Mouse (Mus musculus): ENCODE results near the gene Abca4. TPM values are rescaled to one million over a fixed set of nuclear protein-coding genes. Genes with fewer than 3 reads are reported as not detected.

Gene Abca4
- polyA plus RNA-seq, 1 experiment from 2014 or later: 1.5 TPM

DNA sequence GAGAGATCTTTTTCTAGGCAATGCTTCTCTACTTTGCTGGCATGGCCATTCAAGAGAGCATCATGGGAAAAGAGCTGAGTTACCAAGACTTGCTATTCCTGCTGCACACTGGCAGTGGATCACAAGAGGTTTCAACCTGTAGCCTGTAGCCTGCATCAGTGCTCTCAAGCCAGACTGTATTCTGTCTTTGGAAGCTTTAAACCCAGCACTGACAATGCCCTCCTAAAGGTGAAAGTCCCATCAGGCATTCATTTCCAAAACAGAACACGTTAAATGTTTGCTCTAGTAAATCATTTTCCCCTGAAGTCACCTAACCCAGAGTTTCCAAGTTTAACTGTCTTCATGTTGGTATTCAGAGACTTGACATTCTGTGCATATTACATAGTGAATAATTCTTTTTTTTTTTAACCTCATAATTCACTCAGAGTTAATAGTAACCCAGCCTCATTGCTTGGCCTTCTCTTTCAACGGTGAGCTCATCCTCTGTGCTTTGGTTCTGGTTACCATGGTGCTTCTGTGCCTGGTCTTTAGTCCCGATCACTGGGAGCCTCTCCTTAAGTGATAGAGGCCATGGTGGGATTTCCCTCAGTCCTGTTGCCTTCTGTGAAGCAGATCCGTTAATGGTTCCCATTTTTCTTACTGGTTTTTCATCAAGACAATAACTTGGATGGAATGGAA lies 152.5 kb downstream of the Abca4 start:
- H3K36me3 ChIP-seq: no peaks in the 10 kb centered on the region
- WGBS: 74% methylated on average over 4 of the region's 4 CpGs
- H3K9ac ChIP-seq: no peak overlapping the region
- H3K4me2 ChIP-seq: no peak overlapping the region
- H3K4me3 ChIP-seq: no peak overlapping the region
- no peaks in the 10 kb centered on the region for H3K9me3 ChIP-seq
- ATAC-seq (ENCODE audit: borderline replicate concordance, extremely low read depth, low FRiP score, low TSS enrichment): no peak
- no peak overlapping the region for H3K27ac ChIP-seq
- H3K4me1 ChIP-seq: peaks cover 15% of the 10 kb centered on the region
- H3K27me3 ChIP-seq: no peaks in the 10 kb centered on the region

DNA sequence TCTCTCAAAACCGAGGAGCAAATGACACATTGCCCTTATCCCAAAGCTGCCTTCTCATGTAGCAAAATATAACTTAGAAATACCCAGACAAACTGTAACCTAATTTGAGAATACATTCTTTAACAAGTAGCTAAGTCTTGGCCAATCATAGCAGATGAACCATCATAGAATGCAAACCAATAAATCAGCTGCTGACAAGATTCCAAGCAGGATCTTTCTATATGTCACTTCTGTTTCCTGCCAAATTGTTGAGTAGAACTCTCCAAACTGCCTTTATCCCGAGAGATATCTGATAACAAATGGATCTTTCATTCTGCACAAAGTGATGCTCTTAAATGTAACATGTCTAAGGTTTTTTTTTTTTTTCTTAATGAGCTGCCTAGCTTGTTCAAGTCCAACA lies 154.3 kb downstream of the Abca4 start:
- H3K9me3 ChIP-seq: no peaks in the 10 kb centered on the region
- peaks cover 11% of the 10 kb centered on the region for H3K4me1 ChIP-seq
- ATAC-seq (ENCODE audit: borderline replicate concordance, extremely low read depth, low FRiP score, low TSS enrichment): peak; percentile 52; the same call in 1 of the 2 replicates
- 38% methylated on average over 2 of the region's 2 CpGs for WGBS
- H3K27ac ChIP-seq: peak overlapping the region; percentile 91
- H3K36me3 ChIP-seq: no peaks in the 10 kb centered on the region
- H3K27me3 ChIP-seq: no peaks in the 10 kb centered on the region
- H3K4me2 ChIP-seq: no peak overlapping the region
- no peak overlapping the region for H3K4me3 ChIP-seq
- H3K9ac ChIP-seq: no peak overlapping the region

DNA sequence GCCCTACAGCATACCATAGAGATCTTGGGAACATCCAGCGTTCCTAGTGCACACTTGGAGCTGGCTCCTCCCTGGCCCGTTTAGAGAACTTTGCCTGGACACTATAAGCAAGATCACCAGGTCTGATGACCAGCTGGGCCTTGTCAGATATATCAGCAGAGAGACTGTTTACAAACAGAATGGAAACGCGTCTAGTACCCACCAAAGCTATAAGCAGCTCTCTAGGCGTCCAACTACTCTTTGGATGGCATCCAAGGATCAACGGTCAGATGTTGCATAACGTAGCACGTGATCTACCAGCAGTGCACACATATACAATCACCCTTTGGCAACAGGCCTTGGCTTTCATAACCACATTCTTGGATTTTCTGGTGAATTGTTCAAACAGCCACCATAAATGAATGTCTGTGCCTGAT lies 154.7 kb downstream of the Abca4 start:
- Histone ChIP-seq H3K4me3 (no peak overlapping the region), H3K27me3 (no peaks in the 10 kb centered on the region), H3K9ac (no peak overlapping the region), H3K36me3 (no peaks in the 10 kb centered on the region), H3K9me3 (no peaks in the 10 kb centered on the region), H3K27ac (peak overlapping the region; percentile 91), H3K4me1 (peaks cover 11% of the 10 kb centered on the region), H3K4me2 (no peak overlapping the region)
- peak; percentile 95 for ATAC-seq (ENCODE audit: borderline replicate concordance, extremely low read depth, low FRiP score, low TSS enrichment)
- WGBS: 23% methylated on average over 8 of the region's 8 CpGs

DNA sequence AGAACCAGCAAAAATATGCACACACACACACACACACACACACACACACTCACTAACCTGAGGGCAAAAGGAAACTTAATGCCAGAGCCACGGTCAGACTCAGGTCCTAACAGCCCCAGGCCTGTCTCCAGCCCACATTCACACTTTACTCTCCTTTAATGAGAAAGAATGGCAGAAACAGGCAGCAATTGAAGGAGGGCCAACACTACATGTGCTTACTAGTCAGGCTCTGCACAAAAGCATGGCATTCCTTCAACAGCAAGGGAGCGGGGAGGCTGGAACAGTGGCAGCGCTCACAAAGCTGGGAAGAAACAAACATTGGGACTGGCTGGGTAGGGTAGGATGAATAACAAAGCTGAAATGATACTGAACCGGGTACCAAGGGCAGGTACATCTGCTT lies 155.4 kb downstream of the Abca4 start:
- Histone ChIP-seq H3K36me3 (no peaks in the 10 kb centered on the region), H3K27me3 (no peaks in the 10 kb centered on the region), H3K27ac (peak overlapping the region; percentile 91), H3K9ac (no peak overlapping the region), H3K4me2 (no peak overlapping the region), H3K9me3 (no peaks in the 10 kb centered on the region), H3K4me1 (peaks cover 11% of the 10 kb centered on the region), H3K4me3 (no peak overlapping the region)
- no peak for ATAC-seq (ENCODE audit: borderline replicate concordance, extremely low read depth, low FRiP score, low TSS enrichment)
- 80% methylated on average over 4 of the region's 4 CpGs for WGBS

DNA sequence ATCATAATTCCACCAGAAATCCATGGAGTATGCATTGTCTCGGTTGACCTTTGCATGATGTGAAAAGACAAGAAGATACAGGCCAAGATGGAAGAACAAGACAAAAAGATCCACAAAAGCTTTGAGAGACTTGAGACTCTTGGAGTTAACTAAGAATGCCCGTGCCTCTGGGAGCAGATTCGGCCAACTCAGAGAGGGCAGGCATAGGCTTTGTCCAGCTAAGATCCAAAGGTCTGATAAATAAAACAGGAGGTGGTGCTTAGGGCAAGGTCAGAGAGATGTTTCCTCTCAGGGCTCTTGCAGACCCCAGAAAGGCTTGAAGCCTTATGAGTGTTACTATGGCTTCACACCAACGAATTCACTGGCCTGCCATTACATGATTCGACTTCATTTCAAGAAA lies 155.8 kb downstream of the Abca4 start:
- peak overlapping the region; percentile 91 for H3K27ac ChIP-seq
- no peaks in the 10 kb centered on the region for H3K36me3 ChIP-seq
- WGBS: 85% methylated on average over 5 of the region's 5 CpGs
- ATAC-seq (ENCODE audit: borderline replicate concordance, extremely low read depth, low FRiP score, low TSS enrichment): no peak
- H3K4me2 ChIP-seq: no peak overlapping the region
- H3K4me3 ChIP-seq: no peak overlapping the region
- H3K27me3 ChIP-seq: no peaks in the 10 kb centered on the region
- H3K9me3 ChIP-seq: no peaks in the 10 kb centered on the region
- no peak overlapping the region for H3K9ac ChIP-seq
- H3K4me1 ChIP-seq: peaks cover 11% of the 10 kb centered on the region

DNA sequence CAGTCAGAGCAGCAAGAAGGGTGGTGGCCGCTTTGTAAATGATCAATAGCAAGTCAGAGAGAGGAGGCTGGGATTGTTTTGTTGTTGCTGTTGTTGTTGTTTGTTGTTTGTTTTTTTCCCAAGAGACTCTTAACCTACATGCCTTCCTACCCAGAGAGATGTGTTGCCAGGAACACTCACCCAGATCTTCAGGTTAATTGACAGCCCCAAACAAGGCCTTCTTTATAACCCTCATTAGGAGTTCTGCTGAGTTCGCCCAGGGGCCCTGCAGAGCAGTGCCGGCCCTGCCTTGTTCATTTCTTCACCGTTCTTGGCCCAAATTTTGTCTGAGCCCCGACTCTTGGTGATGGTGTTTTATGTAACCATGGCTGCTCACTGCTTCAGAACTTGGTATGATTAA lies 156.2 kb downstream of the Abca4 start:
- Histone ChIP-seq H3K27ac (peak overlapping the region; percentile 91; the same call in 1 of the 2 replicates), H3K27me3 (no peaks in the 10 kb centered on the region), H3K9me3 (no peaks in the 10 kb centered on the region), H3K36me3 (no peaks in the 10 kb centered on the region), H3K4me1 (peaks cover 11% of the 10 kb centered on the region), H3K4me3 (no peak overlapping the region), H3K4me2 (no peak overlapping the region), H3K9ac (no peak overlapping the region)
- WGBS: 83% methylated on average over 5 of the region's 5 CpGs
- ATAC-seq (ENCODE audit: borderline replicate concordance, extremely low read depth, low FRiP score, low TSS enrichment): no peak

DNA sequence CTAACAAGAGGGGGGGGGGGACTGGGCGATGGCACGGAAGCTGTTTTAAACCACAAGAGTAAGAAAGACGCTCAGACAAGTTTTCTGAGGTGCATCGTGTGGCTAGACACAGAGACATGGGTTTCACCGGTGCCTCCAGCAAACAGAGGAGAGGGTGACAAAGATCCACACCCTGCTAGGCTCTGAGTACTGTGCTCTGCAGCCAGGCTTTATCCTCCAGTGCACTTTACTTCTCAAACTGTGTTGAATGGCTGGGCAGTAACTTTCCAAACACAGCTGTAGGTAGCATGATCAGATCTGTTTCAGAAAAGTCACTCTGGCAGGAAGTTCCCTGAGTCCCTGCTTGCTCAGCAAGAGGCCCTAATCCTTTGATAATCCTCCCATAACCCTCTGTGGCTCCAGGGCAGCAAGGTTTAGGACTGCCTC lies 158.1 kb downstream of the Abca4 start:
- Histone ChIP-seq H3K36me3 (no peaks in the 10 kb centered on the region), H3K9ac (no peak overlapping the region), H3K4me3 (no peak overlapping the region), H3K4me2 (no peak overlapping the region), H3K9me3 (no peaks in the 10 kb centered on the region), H3K27me3 (no peaks in the 10 kb centered on the region), H3K27ac (no peak overlapping the region), H3K4me1 (peaks cover 11% of the 10 kb centered on the region)
- ATAC-seq (ENCODE audit: borderline replicate concordance, extremely low read depth, low FRiP score, low TSS enrichment): no peak
- 28% methylated on average over 5 of the region's 5 CpGs for WGBS

DNA sequence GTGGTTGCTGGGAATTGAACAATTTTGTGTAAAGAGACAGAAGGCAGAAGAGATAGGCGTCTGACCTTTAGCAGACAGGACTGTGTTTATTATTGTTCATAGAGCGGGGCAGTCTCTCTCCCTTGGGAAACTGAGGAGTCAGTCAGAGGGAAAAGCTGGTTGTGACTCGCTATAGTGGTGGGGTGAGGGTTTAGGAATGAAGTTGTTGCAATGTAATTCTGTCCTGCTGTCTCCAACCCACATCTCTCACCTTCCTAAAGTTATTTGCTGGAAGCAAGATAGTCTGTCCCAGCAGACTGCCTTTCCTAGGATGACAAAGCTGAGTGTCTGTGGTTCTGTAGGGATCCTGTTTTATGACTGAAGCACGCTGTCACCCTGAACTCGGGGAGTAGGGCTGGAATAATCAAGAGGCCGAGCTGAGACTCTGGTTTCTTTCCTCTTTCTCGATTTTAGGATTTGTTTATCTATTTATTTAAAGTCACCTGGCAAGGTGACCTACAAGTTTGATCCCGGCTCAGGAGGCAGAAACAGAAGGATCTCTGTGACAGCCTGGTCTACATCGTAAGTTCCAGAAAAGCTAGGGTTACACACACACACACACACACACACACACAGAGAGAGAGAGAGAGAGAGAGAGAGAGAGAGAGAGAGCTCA lies 159.6 kb downstream of the Abca4 start:
- 63% methylated on average over 9 of the region's 9 CpGs for WGBS
- H3K36me3 ChIP-seq: no peaks in the 10 kb centered on the region
- H3K27ac ChIP-seq: no peak overlapping the region
- no peaks in the 10 kb centered on the region for H3K27me3 ChIP-seq
- H3K4me3 ChIP-seq: no peak overlapping the region
- no peak overlapping the region for H3K4me2 ChIP-seq
- H3K9ac ChIP-seq: no peak overlapping the region
- peaks cover 11% of the 10 kb centered on the region for H3K4me1 ChIP-seq
- no peaks in the 10 kb centered on the region for H3K9me3 ChIP-seq
- no peak for ATAC-seq (ENCODE audit: borderline replicate concordance, extremely low read depth, low FRiP score, low TSS enrichment)

DNA sequence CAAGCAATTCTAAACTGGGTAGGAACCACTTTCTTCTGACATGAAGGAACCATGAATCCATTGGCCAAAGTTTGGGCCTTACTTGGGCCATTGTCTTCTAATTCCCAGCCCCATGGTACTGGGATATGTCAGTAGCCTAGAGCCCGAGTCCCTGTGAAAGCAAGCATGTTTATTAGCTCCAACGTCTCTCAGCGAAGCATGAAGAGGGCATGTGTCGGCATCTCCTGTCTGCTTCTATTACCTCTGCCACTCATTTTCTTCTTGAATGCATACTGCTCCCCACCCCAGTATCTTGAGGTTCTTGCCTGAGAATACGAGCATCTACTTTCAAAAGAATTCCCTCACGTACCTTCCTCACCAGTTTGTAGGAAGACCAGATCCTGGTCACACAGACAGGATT lies 161.5 kb downstream of the Abca4 start:
- Histone ChIP-seq H3K36me3 (no peaks in the 10 kb centered on the region), H3K27ac (no peak overlapping the region), H3K4me1 (0 out of 2 replicates have a peak, but pooled peaks cover 5% of the 10 kb centered on the region), H3K4me2 (no peak overlapping the region), H3K9me3 (no peaks in the 10 kb centered on the region), H3K27me3 (no peaks in the 10 kb centered on the region), H3K4me3 (no peak overlapping the region), H3K9ac (no peak overlapping the region)
- ATAC-seq (ENCODE audit: borderline replicate concordance, extremely low read depth, low FRiP score, low TSS enrichment): no peak
- WGBS: 92% methylated on average over 6 of the region's 6 CpGs

DNA sequence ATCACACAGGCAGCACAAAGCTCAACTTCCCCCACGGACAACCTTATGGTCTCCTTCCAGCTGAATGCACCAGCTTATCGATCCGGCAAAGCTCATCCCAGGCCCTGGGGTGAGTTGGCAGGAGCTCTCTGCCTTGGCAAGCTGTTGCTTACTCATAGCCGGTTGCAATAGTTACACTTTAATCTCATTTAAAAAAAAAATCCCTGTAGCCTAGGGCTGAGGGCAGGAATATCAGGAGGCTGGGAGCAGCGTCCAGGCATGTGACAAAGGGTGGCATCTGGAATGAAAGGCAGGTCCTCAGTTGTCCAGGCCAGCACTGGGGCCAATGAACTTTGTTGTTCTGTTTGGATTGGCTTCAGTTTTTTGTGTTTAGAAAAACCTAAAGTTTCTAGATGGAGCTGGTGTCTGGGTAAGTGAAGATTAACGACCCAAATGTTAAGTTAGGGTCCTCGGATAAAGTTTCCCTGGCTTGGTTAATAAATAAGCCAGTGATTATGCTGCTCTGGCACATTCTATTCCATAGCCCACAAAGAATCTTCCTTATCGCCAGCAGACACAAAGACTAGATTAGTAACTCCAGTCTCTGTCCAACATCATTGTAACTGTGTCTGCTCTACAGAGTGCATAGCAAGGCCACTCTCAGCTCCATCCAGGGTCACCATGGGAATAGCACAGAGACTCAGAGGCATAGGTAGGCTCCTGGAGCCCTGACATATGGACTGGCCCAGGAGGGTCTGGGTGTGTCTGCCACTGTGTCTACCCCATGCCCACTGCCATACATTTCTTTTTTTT lies 162.2 kb downstream of the Abca4 start:
- Histone ChIP-seq H3K9me3 (no peaks in the 10 kb centered on the region), H3K9ac (no peak overlapping the region), H3K4me2 (no peak overlapping the region), H3K36me3 (no peaks in the 10 kb centered on the region), H3K27ac (no peak overlapping the region), H3K27me3 (no peaks in the 10 kb centered on the region), H3K4me1 (0 out of 2 replicates have a peak, but pooled peaks cover 7% of the 10 kb centered on the region), H3K4me3 (no peak overlapping the region)
- no peak for ATAC-seq (ENCODE audit: borderline replicate concordance, extremely low read depth, low FRiP score, low TSS enrichment)
- 63% methylated on average over 8 of the region's 8 CpGs for WGBS

DNA sequence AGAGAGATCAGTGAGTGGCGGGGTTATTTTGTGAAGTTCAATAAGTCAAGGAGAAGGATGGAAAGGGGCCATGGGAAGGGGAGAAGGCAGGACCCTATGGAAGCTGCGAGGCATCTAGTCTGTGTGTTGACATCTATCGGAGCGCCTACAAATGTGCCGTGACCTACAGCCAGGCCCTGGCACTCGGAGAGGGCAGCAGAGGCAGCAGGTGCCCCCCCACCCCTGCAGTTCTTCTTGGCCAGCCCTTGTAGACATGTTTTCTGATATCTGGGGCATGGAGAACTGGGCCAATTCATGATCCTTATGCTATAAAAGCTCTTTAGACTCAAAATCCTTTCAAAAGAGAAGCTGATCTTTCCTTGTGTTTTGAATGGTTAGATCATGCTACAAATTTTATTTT lies 163.5 kb downstream of the Abca4 start:
- H3K4me3 ChIP-seq: no peak overlapping the region
- H3K27me3 ChIP-seq: no peaks in the 10 kb centered on the region
- no peaks in the 10 kb centered on the region for H3K36me3 ChIP-seq
- H3K9me3 ChIP-seq: no peaks in the 10 kb centered on the region
- 84% methylated on average over 6 of the region's 6 CpGs for WGBS
- no peak overlapping the region for H3K27ac ChIP-seq
- H3K4me2 ChIP-seq: no peak overlapping the region
- no peak overlapping the region for H3K9ac ChIP-seq
- 0 out of 2 replicates have a peak, but pooled peaks cover 7% of the 10 kb centered on the region for H3K4me1 ChIP-seq
- ATAC-seq (ENCODE audit: borderline replicate concordance, extremely low read depth, low FRiP score, low TSS enrichment): no peak

All from lung, embryonic 15.5 days (tissue).